Mouse (Mus musculus): ENCODE measurements around the gene Dydc2.
A peak's percentile ranks its signal among the peaks of the same experiment; 100 is the strongest.

Dydc2 gene

GRCm38 (mm10) chr14:41035146-41035798 is 33.7 kb downstream of the Dydc2 start:
- DNase-seq (ENCODE audit: low spot score in 2 of 2): peak; percentile 54 to 70

GRCm38 (mm10) chr14:41033135-41034110 is 35.6 kb downstream of the Dydc2 start:
- DNase-seq (ENCODE audit: low spot score in 2 of 2): peak; percentile 80 to 86

- no peak for DNase-seq (ENCODE audit: low spot score in 2 of 2)
These were observed 38.0 kb downstream of the Dydc2 start for GRCm38 (mm10) chr14:41030989-41031513.

GRCm38 (mm10) chr14:41029303-41029702 is 39.7 kb downstream of the Dydc2 start:
- DNase-seq (ENCODE audit: low spot score in 2 of 2): no peak

GRCm38 (mm10) chr14:41025594-41026284 is 43.3 kb downstream of the Dydc2 start:
- no peak for DNase-seq (ENCODE audit: low spot score in 2 of 2)

GRCm38 (mm10) chr14:41025087-41025486 is 43.9 kb downstream of the Dydc2 start:
- DNase-seq (ENCODE audit: low spot score in 2 of 2): no peak

- DNase-seq (ENCODE audit: low spot score in 2 of 2): no peak
These were observed 47.8 kb downstream of the Dydc2 start for GRCm38 (mm10) chr14:41021246-41021645.

GRCm38 (mm10) chr14:41017460-41017859 is 51.5 kb downstream of the Dydc2 start:
- DNase-seq (ENCODE audit: low spot score in 2 of 2): no peak

- peak in 1 of 2 experiments; percentile 41 for DNase-seq (ENCODE audit: low spot score in 2 of 2)
These were observed 54.2 kb downstream of the Dydc2 start for GRCm38 (mm10) chr14:41014701-41015240.

- peak; percentile 95 for DNase-seq (ENCODE audit: low spot score in 2 of 2)
These were observed 55.1 kb downstream of the Dydc2 start, which contains the start of gene Fam213a for GRCm38 (mm10) chr14:41013630-41014613. Gene Fam213a (minus strand): TSS chr14:41013788.

- no peak for DNase-seq (ENCODE audit: low spot score in 2 of 2)
These were observed 55.9 kb downstream of the Dydc2 start for GRCm38 (mm10) chr14:41013143-41013542.

- no peak for DNase-seq (ENCODE audit: low spot score in 2 of 2)
These were observed 57.1 kb downstream of the Dydc2 start for GRCm38 (mm10) chr14:41011916-41012315.

- no peak for DNase-seq (ENCODE audit: low spot score in 2 of 2)
These were observed 60.9 kb downstream of the Dydc2 start for GRCm38 (mm10) chr14:41008138-41008537.

- DNase-seq (ENCODE audit: low spot score in 2 of 2): no peak
These were observed 61.4 kb downstream of the Dydc2 start for GRCm38 (mm10) chr14:41007641-41008040.

GRCm38 (mm10) chr14:41006899-41007298 is 62.1 kb downstream of the Dydc2 start:
- peak in 1 of 2 experiments; percentile 29 for DNase-seq (ENCODE audit: low spot score in 2 of 2)

GRCm38 (mm10) chr14:41006263-41006662 is 62.7 kb downstream of the Dydc2 start:
- DNase-seq (ENCODE audit: low spot score in 2 of 2): no peak

- no peak for DNase-seq (ENCODE audit: low spot score in 2 of 2)
These were observed 63.3 kb downstream of the Dydc2 start for GRCm38 (mm10) chr14:41005716-41006115.

GRCm38 (mm10) chr14:41004201-41005141 is 64.5 kb downstream of the Dydc2 start:
- no peak for DNase-seq (ENCODE audit: low spot score in 2 of 2)

- no peak for DNase-seq (ENCODE audit: low spot score in 2 of 2)
These were observed 67.4 kb downstream of the Dydc2 start for GRCm38 (mm10) chr14:41001576-41001975.

All from right cerebral cortex, adult 2 months (tissue).